Mouse (Mus musculus): ENCODE measurements around the gene Olfr1282. TPM values are rescaled to one million over a fixed set of nuclear protein-coding genes. Genes with fewer than 3 reads are reported as not detected.
"Not testable (repeated sequence)": the region's sequence is repeated elsewhere in the genome, so short reads cannot be mapped to it uniquely, and the experiment has no call there.

Gene Olfr1282
- total RNA-seq (2017) = not detected in 2 replicates

DNA sequence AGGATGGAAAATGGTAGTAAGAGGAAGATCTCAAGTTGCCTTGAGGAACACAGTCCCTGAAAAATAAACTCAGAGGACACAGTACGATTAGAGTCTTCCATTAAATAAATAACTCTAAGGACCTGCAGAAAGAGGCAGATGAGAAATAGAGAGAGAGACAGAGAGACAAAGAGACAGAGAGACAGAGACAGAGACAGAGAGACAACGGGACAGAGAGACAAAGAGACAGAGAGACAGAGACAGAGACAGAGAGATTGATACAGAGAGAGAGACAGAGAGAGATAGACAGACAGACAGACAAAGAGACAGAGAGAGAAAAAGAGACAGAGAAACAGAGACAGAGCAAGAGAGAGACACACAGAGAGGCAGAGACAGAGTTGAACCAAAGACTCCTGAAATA, at the start of gene Olfr1282:
Olfr1282 (minus strand) TSS at position 101 of the 400 bp plus-strand sequence.
- no peak for ATAC-seq (replicated peaks; ENCODE audit: low read depth, poor library complexity, severe bottlenecking)

DNA sequence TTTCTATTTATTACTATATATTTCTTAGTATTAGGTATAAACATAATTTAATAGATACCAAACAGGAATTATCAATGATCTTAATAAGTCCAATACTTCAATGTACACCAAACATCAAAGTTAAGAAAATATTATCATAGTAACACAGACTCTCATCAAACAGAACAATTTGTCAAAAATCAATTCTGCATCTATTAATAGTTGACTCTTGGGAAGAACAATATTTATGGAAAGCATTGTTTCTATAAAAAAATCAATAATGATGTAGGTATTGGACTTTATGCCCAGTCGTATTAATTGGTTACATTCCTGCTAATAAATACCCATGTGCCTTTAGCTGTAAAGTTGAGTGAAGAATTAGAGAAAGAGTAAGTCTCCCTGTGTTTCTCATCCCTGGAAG, 39.3 kb upstream of the Olfr1282 start, which contains the start of gene Olfr1284:
Olfr1284 (plus strand) TSS at position 301 of the 400 bp plus-strand sequence.
- no peak for ATAC-seq (replicated peaks; ENCODE audit: low read depth, poor library complexity, severe bottlenecking)

DNA sequence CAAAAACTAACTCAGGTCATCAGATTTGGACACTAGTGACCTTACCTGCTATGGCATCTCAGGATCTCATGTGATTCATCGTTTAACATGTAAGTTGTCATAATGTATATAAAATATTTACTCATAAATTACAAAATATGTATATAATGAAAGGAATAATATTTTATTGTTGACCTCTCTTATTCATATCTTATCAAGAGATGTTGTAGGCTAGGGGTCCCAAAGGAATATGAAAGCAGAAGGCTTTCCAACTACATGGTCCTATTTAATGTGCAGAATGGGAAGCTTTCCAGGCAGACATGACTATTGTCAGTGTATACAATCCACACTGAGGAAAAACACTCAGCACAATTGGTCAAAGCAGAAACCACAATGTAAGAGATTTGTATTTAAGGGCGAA, 30.6 kb upstream of the Olfr1282 start, which contains the start of gene Olfr1283:
Olfr1283 (plus strand) TSS at position 301 of the 400 bp plus-strand sequence.
- ATAC-seq (replicated peaks; ENCODE audit: low read depth, poor library complexity, severe bottlenecking) = no peak

DNA sequence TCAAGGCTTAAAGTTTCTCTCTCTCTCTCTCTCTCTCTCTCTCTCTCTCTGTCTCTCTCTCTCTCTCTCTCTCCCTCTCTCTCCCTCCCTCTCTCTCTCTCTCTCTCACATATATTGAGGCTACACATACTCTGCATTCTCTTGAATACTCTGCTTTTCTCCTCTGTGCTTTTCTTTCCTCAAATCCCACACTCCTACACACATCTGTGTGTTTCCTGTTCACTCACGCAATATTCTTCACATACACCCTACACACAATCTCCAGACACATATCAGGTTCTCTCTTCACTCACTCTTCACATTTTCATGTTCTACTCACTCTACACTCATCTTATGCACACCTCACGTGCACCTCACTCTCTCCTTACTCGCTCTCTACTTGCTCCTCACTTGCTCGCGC, 2.2 kb downstream of the Olfr1282 start:
- not testable (repeated sequence) for ATAC-seq (replicated peaks; ENCODE audit: low read depth, poor library complexity, severe bottlenecking)

DNA sequence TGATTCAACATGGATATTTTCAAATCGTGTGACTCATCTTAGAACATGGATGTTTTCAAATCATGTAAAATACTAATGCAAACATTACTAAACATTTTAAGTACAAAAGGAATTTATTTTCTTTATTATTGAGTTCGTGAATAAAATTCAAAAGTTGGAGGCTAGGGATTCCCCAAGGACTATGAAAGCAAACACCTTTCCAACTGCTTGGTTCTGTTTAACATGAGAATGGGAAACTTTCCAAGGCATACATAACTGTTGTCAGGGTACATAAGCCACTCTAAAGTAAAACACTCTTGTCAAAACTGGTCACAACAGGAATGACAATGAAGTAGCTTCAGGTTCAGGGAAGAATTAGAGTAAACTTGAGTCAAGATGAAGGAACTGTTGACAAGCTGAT, 9.7 kb downstream of the Olfr1282 start, which contains the start of gene Olfr1281:
Olfr1281 (plus strand) TSS at position 301 of the 400 bp plus-strand sequence.
- no peak for ATAC-seq (replicated peaks; ENCODE audit: low read depth, poor library complexity, severe bottlenecking)

DNA sequence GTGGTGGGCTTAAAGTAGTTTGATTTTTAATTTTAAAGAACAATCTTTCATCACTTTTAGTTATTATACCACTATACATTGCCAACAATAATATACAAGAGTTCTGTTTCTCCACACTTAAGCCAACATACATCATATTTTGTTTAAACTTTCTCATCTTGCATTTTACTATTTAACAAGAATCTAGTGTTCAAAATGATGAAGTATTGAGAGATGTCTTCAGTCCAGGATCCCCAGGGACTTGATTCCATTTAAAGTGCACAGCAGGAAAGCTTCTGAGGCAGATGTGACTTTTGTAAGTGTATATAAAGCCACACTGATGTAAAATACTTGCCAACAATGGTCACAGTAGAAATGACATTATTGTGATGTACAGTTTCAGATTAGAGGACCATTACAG, 22.2 kb downstream of the Olfr1282 start, which contains the start of gene Olfr1280:
Olfr1280 (plus strand) TSS at position 301 of the 400 bp plus-strand sequence.
- no peak for ATAC-seq (replicated peaks; ENCODE audit: low read depth, poor library complexity, severe bottlenecking)

DNA sequence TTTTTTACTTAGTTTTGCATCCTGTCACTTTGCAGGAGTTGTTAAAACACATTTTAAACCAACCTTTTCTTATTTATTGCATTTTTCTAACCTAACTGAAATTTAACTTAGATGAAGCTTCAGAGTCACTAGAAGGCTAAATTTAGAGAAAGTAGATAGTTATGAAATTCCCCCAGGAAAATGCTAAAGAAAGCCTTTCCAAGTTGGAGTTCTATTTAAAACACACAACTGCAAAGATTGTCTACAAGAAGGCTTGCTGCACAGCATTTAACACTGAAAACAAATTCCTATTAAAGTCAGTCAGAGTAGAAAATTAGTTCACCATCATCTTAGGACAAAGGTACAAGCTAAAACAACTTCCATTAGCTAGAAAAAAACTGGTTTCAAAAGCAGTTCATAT, 35.5 kb downstream of the Olfr1282 start, which contains the start of gene Olfr1279:
Olfr1279 (plus strand) TSS at position 262 of the 400 bp plus-strand sequence.
- no peak for ATAC-seq (replicated peaks; ENCODE audit: low read depth, poor library complexity, severe bottlenecking)

DNA sequence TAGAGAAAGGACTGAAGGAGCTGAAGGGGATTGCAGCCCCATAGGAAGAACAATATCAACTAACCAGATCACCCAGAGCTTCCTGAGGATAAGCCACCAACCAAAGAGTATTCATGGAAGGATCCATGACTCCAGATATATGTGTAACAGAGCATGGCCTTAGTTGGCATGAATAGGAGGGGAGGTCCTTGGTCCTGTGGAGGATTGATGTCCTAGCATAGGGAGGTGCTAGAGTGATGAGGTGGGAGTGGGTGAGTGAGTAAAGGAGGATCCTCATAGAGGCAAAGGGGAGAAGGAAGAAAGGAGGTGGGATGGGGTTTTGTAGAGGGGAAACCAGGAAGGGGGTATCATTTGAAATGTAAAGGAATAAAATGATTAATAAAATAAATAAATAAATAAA, 37.3 kb downstream of the Olfr1282 start:
- ATAC-seq (replicated peaks; ENCODE audit: low read depth, poor library complexity, severe bottlenecking) = no peak

DNA sequence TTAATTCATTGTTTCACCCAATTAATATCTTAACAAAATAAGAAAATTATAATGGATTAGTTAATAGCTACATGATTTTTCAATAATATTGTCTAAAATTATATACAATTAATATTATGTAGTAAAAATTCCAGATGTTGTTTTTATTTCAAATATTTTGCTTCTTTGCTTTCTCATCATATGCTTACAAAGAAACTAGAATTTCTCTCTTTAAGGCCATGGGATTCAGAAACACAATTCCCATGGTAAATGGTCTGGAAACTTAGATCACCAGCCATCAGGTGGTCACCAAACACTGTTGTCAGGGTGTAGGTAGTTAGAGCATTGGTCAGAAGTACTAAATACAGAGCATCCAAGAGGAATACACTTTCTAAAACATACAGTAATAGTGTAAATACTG, 46.0 kb downstream of the Olfr1282 start, which contains the start of gene Olfr1278:
Olfr1278 (plus strand) TSS at position 301 of the 400 bp plus-strand sequence.
- ATAC-seq (replicated peaks; ENCODE audit: low read depth, poor library complexity, severe bottlenecking) = no peak

Other genes with a start within 250 kb of the Olfr1282 start
- not detected in 2 replicates for gene Gm13941, start 230.1 kb downstream of the Olfr1282 start, total RNA-seq (2017)
- not detected in 2 replicates for gene Gm15130, start 183.1 kb downstream of the Olfr1282 start, total RNA-seq (2017)
- not detected in 2 replicates for gene 4930430A15Rik, start 106.5 kb downstream of the Olfr1282 start, total RNA-seq (2017)
- gene Olfr1275, start 100.8 kb downstream of the Olfr1282 start, total RNA-seq (2017) = not detected in 2 replicates
- not detected in 2 replicates for gene Olfr1276, start 81.6 kb downstream of the Olfr1282 start, total RNA-seq (2017)
- gene Olfr1277, start 62.0 kb downstream of the Olfr1282 start, total RNA-seq (2017) = not detected in 2 replicates
- gene Olfr1278, start 45.9 kb downstream of the Olfr1282 start, total RNA-seq (2017) = not detected in 2 replicates
- not detected in 2 replicates for gene Olfr1279, start 35.4 kb downstream of the Olfr1282 start, total RNA-seq (2017)
- not detected in 2 replicates for gene Olfr1280, start 22.1 kb downstream of the Olfr1282 start, total RNA-seq (2017)
- gene Olfr1281, start 9.6 kb downstream of the Olfr1282 start, total RNA-seq (2017) = not detected in 2 replicates
- gene Olfr1283, start 30.7 kb upstream of the Olfr1282 start, total RNA-seq (2017) = not detected in 2 replicates
- not detected in 2 replicates for gene Olfr1284, start 39.4 kb upstream of the Olfr1282 start, total RNA-seq (2017)
- not detected in 2 replicates for gene Olfr1286, start 87.0 kb upstream of the Olfr1282 start, total RNA-seq (2017)
- not detected in 2 replicates for gene Olfr1287, start 113.1 kb upstream of the Olfr1282 start, total RNA-seq (2017)
- gene Olfr1288, start 138.0 kb upstream of the Olfr1282 start, total RNA-seq (2017) = not detected in 2 replicates
- not detected in 2 replicates for gene Olfr1289, start 144.7 kb upstream of the Olfr1282 start, total RNA-seq (2017)
- gene Olfr1290, start 157.8 kb upstream of the Olfr1282 start, total RNA-seq (2017) = not detected in 2 replicates
- not detected in 2 replicates for gene Olfr1291-ps1, start 161.1 kb upstream of the Olfr1282 start, total RNA-seq (2017)
- not detected in 2 replicates for gene Olfr1293-ps, start 189.1 kb upstream of the Olfr1282 start, total RNA-seq (2017)
- gene Olfr1294, start 204.2 kb upstream of the Olfr1282 start, total RNA-seq (2017) = not detected in 2 replicates
- gene Olfr1295, start 233.6 kb upstream of the Olfr1282 start, total RNA-seq (2017) = not detected in 2 replicates

Measured in common myeloid progenitor, adult 5-6 weeks (primary cell).